Mouse (Mus musculus) liver, adult (tissue): ENCODE measurements around the gene Mybph.

Experiments used
- GATA4 ChIP-seq: IDR thresholded peaks from 2 replicates; pipeline ENCODE4 v1.6.1; 2014; ENCODE audit warnings: mild to moderate bottlenecking, low read length; ENCODE audit not compliant: insufficient replicate concordance

Mybph gene

DNA sequence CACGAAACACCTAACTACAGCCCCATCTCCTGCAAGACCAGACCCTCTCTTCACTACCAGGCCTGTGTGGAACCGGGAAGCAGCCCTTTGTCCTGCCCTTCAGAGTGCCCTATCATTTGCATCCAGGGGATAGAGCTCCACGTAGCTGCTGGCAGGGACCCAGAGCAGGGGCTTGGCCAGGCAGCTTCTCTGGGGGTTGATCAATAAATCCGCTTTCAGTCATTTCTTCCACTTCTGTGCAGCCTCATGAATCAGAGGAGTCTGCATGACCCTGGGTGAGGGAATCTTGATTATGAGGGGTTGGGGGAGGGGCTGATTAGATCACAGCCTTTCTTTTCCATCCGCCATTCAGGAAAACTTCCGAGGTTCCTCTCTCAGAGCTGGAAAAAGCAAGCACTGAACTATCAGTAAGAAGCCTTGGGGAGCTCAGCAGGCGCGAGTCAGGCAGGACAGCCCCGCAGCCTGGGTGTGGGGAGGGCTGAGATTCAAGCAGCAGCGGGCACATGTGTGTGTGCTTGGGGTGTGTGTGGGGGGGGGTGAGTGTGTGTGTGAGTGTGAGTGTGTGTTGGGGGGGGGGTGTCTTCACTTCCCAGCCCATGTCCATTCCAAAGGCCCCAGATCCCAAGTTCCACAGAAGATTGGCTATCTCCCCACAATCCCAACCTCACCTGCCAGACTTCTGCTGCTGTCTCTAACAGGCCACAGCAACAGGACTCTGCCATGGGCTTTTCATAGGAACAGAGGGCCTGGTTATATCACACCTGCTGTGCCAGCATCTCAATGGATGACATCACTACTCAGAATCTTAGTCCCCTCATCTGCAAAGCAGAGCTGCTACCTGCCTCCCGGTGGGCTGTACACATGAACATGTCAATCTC is 22.7 kb downstream of the Mybph start:
- no peak for TF ChIP-seq GATA4

DNA sequence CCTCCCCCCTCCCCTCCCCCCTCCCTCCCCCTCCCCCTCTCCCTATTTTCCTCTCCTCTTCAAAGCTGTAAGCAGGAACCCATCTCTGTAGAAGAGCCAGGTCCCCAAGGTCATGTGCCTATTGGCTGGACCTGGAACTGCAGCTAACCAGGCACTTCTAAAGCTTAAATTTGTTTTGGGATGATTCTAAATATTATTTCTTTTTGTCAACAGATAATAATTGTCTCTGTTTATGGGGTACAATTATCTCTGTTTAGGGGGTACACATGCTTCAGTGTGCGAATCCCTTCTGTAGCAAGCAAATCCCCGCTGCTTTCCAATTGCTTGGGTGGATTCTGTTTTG is 23.4 kb downstream of the Mybph start:
- TF ChIP-seq GATA4, result no peak

DNA sequence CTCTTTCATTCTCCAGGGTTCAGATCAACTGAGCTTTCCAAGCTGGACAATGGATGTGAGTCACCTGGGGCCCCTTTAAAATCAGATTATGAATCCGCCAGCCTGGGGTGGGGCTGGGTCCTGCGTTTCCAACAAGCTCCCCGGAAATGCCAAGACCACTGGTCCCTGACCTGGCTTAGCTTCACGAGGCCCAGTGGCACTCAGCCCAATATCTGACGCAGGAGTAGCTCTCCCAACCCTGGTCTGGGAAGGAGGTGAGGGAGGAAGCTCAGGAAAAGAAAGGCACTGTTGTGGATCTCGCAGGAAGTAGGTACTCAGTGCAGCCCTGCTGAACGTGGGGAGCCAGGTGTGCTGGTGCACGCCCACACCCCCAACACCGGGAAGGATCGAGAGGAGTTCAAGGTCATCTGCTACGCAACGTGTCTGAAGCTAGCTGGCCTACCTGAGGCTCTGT is 23.8 kb downstream of the Mybph start:
- TF ChIP-seq GATA4, result no peak

DNA sequence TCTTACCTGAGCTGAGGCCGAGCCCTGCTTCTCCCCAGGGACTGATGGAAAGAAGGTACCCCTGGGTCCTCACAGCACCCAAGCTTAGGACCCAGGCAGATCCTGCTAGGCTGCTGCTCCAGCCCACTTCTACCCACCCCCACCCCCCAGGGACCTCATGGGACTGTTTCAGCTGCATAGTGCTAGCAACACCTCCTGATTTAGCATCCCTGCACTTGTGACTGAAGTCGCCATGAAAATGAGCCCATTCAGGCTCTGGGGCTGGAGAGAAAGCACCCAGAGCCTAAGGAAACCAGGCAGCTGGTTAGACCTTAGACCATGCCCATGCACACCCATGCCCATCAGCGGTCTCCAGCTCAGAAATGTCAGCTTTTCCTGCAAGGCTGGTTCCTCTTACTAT is 24.7 kb downstream of the Mybph start:
- no peak for TF ChIP-seq GATA4

DNA sequence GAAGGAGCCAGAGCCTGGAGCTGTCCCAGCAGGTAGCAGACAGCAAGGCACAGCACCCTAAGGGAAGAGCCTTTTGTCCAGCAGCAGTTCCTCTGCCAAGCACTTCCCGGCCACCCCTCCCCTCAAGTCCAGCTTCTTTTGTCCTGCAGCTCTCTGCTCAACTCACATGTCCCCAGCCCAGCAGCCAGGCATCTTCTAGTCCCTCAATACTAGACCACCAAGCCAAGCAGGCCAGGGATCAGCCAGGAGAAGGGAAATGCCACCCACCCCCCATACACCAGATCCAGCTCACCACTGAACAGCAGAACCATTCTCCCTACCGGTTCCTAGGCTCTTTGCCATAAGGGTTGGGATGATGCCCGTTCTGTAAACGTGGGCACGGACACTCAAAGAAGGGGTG is 26.4 kb downstream of the Mybph start:
- no peak for TF ChIP-seq GATA4

DNA sequence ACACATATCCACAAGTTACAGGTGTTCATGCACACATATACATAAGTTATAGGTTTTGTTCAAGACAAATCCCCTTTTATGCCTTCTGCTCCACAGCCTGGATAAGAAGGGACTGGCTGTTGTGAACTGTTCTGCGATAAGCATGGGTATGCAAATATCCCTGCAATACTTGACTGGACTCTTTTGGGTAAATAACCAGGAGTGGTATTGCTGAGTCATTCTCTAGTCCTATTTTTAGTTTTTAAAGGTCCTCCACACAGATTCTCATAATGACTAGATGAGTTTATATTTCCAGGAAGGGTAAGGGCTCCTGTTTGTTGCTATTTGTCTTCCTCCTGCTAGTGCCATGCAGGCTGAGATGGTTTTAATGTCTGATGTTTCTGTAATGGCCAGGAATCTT is 27.9 kb downstream of the Mybph start:
- no peak for TF ChIP-seq GATA4

DNA sequence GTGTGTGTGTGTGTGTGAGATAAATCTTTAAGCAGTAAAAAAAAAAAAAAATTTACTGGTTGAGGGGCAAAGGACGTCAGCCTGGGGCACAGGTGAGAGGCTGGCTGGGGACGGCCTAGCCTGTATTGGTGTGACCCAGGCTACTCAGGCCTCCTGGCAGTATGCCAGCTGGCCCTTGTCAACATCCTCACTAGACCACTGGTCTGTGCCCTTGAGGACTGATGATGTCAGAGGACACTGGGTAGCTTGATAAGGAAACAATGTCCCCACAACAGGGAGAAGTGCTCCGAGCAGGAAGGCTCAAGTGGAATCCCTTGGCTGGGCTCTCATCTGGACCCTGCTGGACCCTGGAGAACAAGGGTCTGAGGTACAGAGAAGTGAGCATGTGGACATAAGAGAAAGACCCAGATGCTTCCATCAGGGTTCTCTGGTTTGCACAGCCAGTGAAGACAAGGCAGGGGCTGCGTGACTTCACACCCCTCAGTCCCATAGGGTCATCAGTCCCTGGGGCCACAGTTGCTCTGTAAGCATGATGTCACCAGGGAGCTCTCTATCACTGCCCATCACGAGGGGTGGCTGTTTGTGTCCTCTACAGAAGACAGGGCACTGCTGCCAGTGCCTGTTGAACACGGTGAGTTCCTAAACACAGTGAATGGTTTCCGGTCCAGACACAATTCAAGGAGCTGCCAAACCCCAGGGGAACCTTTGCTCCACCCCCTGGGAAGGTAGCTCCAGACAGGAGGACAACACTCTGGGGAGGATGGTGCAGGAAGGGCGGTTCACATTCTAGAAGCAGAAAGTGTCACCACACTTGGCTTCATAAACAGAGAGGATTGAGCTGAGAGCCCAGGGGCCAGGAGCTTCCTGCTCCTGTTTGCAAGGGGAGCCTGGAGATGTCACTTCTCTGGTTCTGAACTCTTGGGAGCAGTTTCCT is 29.1 kb downstream of the Mybph start:
- peak; percentile 78; the same call in 1 of the 2 replicates for TF ChIP-seq GATA4

DNA sequence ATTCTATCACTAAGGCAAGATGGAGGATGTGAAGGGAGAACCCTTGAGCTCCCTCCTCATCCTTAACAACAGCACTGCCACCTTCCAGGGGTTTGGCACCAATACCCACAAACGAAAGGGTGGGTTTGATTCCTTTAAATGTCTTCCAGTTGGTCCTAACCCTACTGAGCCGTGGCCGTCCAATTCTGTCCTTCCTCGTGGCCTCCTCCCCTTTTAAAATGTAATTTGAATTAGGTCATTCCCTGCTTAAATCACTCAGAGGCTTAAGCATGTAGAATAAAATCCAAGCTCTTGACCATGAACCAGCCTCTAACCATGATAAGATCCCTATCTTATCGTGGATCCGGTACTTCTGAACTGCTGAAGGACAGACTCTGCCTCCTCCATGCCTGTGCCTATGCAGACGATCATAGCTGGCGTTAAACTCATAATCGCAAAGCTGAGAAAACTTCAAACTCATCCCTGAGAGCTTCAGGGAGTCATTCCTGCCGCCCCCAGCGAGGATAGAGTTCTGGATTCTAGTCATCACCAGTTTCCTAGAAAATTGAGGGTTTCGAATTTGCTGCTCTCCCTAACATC is 31.5 kb downstream of the Mybph start:
- no peak for TF ChIP-seq GATA4

DNA sequence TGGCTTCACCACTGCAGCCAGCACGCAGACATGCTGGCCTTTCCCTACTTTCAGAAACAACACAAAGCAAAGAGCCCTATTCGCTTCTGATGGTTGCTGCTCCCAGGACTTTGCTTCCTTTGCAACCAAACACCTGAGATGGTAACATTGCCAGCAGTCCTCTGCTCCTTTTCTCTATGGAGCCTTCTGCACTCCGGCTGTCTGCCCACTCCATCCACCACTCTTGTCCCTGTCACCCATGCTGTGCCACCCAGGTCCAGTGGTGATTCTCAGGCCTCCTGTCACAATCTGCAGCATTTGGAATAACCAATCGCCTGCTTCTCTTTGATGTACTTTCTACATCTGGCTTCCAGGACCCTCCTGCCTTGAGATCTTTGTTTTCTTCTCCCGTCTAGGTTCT is 32.1 kb downstream of the Mybph start:
- no peak for TF ChIP-seq GATA4

DNA sequence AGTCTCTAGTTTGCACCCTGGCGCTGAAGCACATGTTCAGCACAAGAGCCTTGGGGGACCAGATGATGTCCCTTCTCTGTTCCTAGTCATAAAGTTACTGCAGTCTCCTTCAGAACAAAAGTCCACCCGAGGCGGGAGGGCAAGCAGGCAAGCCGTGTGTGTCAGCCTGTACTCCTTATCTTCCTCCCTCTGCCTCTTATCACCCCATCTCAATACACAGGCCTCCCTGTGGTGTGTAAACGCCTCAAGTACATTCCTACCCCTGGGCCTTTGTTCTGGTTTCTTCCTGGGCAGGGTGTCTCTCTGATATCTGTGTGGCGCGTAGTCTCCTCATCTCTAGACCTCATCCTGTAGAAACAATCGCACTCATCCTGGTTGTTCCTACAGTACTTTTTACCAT is 33.5 kb downstream of the Mybph start:
- no peak for TF ChIP-seq GATA4

DNA sequence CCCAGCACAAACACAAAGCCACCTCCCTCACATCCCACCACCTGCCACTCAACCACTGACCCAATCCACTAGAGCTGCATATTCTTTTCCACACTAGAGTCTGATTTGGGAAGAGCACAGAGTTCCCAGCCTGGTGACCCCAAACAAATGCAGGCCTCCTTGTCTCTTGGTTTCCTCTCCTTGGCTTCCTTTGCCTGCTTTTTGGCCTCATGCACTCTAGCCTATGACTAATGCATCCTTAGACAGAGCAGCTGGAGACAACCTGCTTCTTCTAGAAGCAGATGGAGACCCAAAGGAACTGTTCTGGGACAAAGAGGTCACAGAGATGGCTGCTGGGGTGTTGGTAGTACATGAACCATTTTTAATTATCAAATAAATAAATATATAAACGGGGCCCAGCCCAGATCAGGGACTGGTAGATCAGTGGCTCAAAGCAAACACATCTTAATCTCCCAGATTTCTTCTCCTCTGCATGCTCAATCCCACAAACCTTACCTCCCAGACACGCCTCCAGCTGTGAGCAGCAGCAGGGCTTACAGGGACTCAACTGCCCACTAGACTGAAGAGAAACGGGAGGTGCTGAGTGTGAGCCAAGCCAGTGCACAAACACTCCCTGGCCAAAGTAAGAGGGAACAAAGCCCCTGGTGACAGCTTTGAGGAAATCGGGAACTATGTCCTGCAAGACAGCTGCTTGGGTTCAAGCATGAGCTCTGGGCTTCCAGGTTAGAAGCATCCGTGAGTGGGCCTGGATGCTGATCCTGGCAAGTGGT is 36.7 kb downstream of the Mybph start:
- TF ChIP-seq GATA4, result no peak

DNA sequence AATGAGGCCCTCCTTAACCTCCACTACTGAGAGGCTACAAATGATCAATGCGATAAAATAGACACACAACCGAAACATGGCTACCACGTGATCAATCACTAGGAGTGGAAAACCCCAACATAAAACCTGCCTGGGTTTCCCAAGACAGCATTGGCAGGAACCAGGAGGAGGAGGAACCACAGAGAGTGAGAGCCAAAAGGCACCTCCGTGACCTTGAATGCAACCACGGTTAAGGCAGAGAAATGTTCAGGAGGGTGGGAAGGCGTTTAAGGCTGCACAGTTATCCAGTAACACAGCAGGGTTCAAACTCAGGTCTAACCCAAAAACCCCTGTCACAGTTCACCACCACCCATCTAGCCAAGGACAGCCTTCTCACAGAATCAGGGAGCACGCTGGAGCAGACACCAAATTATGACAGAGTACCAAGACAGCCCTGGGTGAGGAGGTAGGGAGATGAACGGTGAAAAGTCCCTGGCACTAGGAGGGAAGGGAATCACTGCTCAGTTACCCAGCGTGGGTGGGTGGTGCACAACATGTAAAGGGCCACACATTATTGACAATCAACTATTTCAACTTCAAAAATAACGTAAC is 37.5 kb downstream of the Mybph start:
- no peak for TF ChIP-seq GATA4

DNA sequence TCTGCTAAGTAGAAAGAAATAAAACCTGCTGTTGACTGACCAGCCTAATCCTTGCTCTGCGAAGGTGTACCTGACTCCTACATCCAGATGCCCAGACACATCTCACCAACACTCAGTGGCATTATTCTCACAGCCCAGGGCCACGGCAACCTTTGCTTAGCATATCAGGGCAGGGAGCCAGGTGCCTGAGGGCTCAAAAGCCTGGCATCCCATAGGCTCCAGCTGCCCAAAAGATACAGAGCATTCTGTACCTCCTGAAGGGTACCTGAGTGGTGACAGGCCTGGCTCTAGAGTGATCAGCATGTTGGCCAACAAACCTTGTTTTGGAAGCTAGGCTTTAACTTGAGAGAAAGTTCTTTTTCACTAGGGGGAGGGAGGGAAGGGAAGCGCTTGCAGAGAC is 38.0 kb downstream of the Mybph start:
- TF ChIP-seq GATA4, result no peak

DNA sequence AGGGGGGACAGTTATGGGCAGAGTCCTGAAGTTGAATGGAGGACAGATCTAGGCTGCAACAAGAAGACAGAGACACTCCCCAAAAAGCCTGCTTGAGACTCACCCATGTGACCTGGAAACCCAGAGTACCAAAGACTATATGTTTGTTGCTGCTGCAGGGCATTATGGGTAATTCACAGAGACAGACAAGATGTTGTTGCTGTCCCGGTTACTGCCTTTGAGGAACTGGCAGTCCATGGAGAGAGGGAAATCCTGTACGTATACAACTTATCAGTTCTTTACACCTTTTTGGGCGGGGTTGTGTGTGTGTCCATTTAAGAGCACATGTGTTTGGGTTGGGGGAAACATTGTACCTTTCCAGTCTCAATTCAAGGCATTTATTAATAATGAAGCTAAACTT is 38.4 kb downstream of the Mybph start:
- no peak for TF ChIP-seq GATA4

DNA sequence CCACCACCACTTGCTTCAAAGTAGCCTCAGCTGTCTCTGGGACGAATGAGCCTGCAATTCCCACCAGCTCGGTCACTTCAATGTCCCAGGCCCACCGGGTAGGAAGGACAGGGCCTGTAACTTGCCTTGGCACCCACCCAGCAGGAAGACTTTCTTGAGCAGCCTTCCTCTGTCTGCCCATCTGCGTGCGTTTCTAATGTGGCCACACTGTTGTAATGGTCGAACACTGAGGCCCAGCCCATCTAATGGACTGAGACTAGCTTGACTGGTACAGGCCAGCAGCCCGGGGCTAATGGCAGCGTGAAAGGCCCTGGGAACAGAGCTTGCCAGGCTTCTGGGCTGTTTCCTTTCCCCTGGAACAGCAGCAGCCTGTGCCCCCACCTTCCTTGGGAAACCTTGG is 39.1 kb downstream of the Mybph start:
- no peak for TF ChIP-seq GATA4
